Mouse (Mus musculus) retina, adult 2 months (tissue): ENCODE data around the gene Hhatl.

ENCODE experiments used
- DNase-seq: peaks from one replicate; pipeline ENCODE4 v3.0.0-alpha.2; 2012; ENCODE audit warnings: low read depth, low spot score

Gene Hhatl

DNA sequence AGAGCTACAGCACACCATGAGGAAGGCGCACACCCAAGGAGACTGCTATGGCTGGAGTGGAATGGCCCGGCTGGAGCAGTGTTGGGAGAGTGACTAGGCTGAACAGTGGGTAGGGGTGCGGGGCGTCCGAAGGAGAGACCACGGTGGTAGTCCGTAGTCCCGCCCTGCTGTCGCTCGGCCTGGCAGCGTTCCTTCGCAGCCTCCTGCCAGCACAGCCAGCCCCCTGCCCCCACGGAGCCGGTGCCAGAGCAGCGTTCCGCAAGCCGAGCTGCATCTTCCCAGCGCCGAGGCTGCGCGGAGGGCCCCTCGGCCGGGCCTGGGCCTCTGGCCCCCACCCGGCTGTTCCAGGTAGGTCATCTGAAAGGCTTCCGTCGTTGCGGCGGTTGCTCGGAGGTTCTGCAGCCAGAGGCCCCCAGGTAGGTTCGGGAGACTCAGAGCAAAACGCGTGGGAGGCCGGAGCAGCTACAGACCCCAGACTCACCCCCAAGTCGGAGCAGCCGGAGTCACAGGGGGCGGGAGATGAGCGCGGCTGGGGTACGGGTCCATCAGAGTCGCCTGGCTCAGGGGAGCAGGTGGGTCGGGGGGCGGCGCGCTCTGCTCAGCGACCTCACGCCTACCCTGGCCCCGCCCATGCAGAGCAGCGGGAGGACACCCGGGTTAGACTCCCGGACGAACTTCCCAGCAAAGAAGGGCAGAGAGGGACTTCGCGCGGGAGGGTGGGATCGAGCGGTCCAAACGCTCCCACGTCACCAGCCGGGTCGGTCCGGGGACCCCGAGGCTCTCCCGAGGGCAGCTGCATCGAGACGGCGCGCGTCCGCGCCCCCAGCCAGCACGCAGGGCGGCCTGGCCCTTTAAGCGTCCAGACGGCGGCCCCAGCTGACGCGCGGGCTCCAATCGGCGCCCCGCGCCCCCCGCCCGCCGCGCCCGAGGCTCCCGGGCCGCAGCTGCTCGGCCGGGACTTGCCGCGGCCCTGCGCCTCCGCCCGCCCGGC, 32.9 kb downstream of the Hhatl start, which contains the start of gene Zfp651:
Zfp651 (plus strand) TSS at position 240 of the 991 bp plus-strand sequence.
- DNase-seq: peak; percentile 42

DNA sequence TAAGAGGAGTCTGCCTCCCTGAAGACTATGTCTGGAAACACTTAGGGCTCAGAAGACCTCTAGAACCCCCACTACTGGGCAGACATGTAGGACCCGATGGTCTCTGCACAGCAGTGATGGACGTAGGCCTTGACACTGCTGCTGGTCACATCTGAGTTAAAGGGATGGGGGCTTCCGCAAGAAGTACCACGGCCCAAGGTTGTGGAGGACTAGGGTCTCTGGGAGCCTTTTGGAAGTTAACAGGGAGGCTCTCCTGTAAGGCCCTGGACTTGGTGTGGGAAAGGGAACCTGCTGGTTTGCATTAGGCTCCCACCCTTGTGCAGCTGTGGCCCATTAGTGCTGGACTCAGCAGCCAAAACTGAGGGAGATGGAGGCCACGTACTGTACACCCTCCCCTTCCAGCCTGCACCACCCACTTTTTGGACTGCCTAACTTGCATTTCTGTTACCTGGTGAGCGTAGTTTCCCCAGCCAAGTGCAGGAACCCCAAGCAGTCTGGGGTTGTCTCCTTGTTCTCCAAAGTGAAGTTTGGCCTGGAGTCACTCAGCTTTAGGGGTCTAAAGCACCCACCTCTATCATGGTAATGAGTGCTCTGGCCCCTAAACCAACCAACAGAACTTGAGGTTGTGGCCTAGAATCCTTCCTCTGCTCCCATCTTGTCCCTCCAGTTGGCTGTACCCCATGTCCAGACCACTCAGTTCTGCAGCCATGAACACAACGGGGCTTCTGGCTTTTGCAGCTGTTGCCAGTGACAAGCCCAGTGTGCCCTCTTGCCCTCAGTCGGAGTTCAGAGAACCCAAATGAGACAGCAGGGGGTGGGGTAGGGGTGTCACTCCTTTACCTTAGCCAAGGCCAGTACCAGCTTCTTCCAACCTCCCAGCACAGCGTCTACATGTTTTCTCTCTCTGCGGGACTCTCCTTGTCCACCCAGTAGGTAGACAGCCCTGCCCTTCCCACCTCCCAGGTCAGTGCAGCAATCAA, 34.2 kb downstream of the Hhatl start:
- no peak for DNase-seq

DNA sequence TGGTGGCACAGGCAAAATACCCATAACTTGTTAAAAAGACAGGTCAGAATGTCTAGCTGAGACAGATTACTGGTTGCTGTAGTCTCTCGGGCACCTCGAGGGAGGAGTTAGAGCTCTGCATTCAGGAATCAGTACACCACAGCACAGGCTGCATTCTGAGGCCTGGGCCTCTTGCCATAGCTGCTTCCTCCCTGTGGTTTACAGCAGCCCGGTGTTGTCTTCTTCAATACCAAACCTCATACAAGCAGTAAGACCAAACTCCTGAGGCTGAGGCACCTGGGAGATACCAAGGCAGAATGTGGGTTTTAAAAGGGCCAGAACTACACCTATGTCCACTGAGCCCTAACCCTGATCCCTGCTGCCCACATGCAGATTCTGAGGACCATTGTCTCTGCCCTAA, 34.9 kb downstream of the Hhatl start:
- DNase-seq: no peak

DNA sequence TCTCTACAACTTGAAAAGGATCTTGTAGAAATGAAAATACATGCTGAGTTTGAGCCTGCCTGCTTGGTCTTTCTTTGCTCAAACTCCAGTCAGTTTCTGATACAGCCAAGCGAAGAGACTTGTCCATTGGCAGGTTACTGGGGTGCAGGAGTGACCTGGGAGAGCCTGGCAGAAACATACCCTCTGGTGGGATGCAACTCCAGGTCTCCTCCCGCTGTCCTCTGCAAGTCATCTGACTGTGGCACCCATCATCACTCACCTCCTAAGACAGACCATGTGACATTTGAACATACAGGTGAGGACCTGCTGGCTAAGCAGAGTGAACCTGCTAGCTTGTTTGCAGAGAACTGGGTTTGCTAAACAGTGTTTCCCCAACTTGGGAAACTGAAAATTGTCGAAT, 35.5 kb downstream of the Hhatl start:
- DNase-seq: no peak

DNA sequence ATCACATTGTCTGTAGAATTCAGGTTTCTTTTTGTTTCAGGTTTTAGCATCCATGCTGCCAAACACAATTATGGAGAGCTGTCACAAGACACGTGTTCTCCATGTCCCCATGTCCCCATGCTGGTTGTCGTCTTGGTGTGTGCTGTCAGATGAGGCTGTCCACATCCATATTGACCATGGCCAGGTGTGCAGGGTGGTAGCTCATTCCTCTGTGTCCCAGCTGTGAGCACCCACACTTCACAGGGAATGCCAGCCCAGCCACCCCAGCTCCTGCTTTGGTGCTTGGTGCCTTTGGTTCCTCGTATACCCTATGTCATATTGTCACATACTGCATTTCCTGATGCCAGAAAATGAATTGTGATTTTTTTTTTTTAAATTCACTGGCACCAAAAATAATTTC, 37.7 kb downstream of the Hhatl start:
- DNase-seq: no peak

DNA sequence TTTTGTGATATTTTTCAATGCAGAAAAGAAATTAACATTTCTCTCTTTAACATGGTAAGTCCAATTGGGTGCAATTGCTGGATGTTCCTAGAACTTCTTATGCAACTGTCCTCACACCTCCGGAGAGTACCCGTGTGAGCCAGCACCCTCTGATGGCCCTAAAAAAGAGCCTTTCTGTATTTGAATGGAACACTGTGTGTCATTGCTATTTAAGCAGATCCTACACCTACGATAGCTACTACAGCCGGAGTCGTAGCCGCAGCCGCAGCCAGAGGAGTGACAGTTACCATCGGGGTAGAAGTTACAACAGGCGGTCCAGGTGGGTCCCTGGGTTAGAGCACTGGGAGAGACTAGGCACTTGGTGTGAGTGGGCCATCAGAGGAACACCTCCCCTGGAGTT, 39.5 kb downstream of the Hhatl start:
- no peak for DNase-seq

DNA sequence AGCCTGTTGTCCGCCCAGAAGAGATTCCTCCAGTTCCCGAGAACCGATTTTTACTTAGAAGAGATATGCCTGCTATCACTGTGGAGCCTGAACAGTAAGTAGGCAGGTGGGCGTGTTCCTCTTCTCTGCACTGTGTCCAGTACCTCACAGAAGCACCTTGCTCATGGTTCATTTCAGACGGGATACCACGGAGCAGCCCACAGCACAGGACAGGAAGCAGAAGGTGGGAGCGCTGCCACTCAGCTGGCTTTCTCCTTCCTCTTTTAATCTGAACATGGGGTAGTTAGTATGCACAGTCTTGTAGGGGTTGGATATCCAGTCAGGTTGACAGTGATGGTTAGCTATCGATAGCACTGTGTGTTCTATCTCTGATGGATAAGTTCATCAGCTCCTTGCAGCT, 48.3 kb downstream of the Hhatl start:
- no peak for DNase-seq

DNA sequence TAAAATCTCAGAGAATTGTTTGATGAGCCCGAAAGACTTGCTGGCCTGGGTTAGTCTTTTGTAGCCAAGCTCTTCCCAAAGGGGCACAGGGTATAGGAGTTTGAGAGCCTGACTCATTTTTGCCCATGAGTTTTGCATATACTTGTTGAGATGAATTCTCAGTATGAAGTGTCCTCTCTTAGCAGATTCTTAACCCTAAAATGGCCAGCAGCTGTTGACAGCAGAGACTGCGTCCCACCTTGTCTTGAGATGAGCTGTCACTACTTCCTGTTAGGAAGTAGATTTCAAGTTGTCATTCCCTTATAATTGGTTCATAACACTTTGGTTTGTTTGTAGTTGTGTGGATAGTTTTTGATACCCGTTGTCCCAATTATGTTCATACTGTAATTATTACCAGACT, 51.1 kb downstream of the Hhatl start:
- DNase-seq: no peak

DNA sequence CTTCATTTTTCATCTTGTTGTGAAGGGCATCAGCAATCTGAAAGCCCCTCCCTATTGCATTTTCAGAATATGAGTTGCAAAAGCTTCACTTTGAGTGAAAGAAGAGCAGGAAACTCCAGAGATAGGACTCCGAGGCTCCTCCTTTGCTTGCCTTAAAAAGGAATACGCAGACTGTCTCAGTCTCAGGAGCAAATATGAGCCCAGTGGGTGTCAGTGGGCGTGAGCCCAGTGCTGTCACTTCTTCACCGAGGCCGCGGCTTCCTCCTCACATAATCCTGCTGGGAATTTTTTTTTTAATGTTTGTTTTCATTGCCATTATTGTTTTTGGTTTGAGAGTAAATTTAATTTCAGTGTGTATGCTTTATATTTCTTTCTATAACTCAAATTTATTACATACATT, 51.8 kb downstream of the Hhatl start:
- DNase-seq: no peak
